Mouse (Mus musculus): ENCODE results near the gene Ppp1r7.

- no peak for TF ChIP-seq POLR2A (IDR thresholded peaks at IDR 0.05; ENCODE audit: borderline replicate concordance, insufficient read depth, low read length)
- TF ChIP-seq CTCF (IDR thresholded peaks at IDR 0.05; ENCODE audit: borderline replicate concordance, insufficient read depth, low read depth, low read length) = no peak
These were observed 16.2 kb upstream of the Ppp1r7 start for GRCm38 (mm10) chr1:93326446-93326845.

Measured in cerebellum, adult 2 months (tissue).